Mouse (Mus musculus) liver, embryonic 15.5 days (tissue): ENCODE results near the gene 1500015O10Rik. TPM values are rescaled to one million over a fixed set of nuclear protein-coding genes. Genes with fewer than 3 reads are reported as not detected.

ENCODE experiments used
- ATAC-seq: fragments of 200-750 bp; cut with Nextera tagmentation; 2 replicates; pipeline ENCODE4 v1.8.0; 2017; ENCODE audit warnings: moderate number of reproducible peaks, mild to moderate bottlenecking, moderate library complexity; ENCODE audit not compliant: insufficient read depth
- H3K27ac ChIP-seq: fragments of 300-500 bp; sonication (generic); replicated peaks from 2 replicates; pipeline ENCODE4 v1.5.1; 2015; ENCODE audit warnings: mild to moderate bottlenecking, inconsistent platforms
- H3K27me3 ChIP-seq: fragments of 300-500 bp; sonication (generic); 2 replicates; pipeline ENCODE4 v1.6.1; 2015; ENCODE audit warnings: mild to moderate bottlenecking, inconsistent platforms
- H3K36me3 ChIP-seq: fragments of 300-500 bp; sonication (generic); replicated peaks from 2 replicates; pipeline ENCODE4 v1.6.1; 2015; ENCODE audit warnings: moderate library complexity, mild to moderate bottlenecking, inconsistent platforms
- H3K4me1 ChIP-seq: fragments of 300-500 bp; sonication (generic); replicated peaks from 2 replicates; pipeline ENCODE4 v1.6.1; 2015; ENCODE audit warnings: inconsistent platforms
- H3K4me2 ChIP-seq: fragments of 300-500 bp; sonication (generic); 2 replicates; pipeline ENCODE4 v1.6.1; 2015; ENCODE audit warnings: moderate library complexity, mild to moderate bottlenecking, inconsistent platforms
- H3K4me3 ChIP-seq: fragments of 300-500 bp; sonication (generic); replicated peaks from 2 replicates; pipeline ENCODE4 v1.5.1; 2015; ENCODE audit warnings: mild to moderate bottlenecking, inconsistent platforms
- H3K9ac ChIP-seq: fragments of 300-500 bp; sonication (generic); 2 replicates; pipeline ENCODE4 v1.6.1; 2015; ENCODE audit warnings: moderate library complexity, mild to moderate bottlenecking, inconsistent platforms
- H3K9me3 ChIP-seq: fragments of 300-500 bp; sonication (generic); replicated peaks from 2 replicates; pipeline ENCODE4 v1.6.1; 2016; ENCODE audit warnings: inconsistent platforms
- WGBS: fragments of 180-500 bp; shearing (Covaris S2); methylation state at CpG from one replicate; pipeline ENCODE4 v1.1.7; 2015; ENCODE audit warnings: mixed read lengths; ENCODE audit not compliant: insufficient replicate concordance; 5-methylcytosine and 5-hydroxymethylcytosine counted together
- polyA plus RNA-seq: library from polyadenylated mRNA; unstranded; fragments of >200 nt; fragmentation: Nextera tagmentation; extraction: Ambion mirVana; gene quantifications from 2 replicates; pipeline ENCODE4 v1.2.1, GENCODE M21; 2015

Gene 1500015O10Rik
- polyA plus RNA-seq, 1 experiment from 2014 or later = 1.7 TPM

GRCm38 (mm10) chr1:43737812-43738518, 7.6 kb downstream of the 1500015O10Rik start:
- no peaks in the 10 kb centered on the region for H3K36me3 ChIP-seq
- H3K9me3 ChIP-seq = no peaks in the 10 kb centered on the region
- no peak overlapping the region for H3K4me2 ChIP-seq
- H3K4me3 ChIP-seq = no peak overlapping the region
- H3K4me1 ChIP-seq = no peaks in the 10 kb centered on the region
- no peak overlapping the region for H3K9ac ChIP-seq
- no peaks in the 10 kb centered on the region for H3K27me3 ChIP-seq
- WGBS = 60% methylated on average over 7 of the region's 7 CpGs
- no peak for ATAC-seq
- H3K27ac ChIP-seq = no peak overlapping the region

DNA sequence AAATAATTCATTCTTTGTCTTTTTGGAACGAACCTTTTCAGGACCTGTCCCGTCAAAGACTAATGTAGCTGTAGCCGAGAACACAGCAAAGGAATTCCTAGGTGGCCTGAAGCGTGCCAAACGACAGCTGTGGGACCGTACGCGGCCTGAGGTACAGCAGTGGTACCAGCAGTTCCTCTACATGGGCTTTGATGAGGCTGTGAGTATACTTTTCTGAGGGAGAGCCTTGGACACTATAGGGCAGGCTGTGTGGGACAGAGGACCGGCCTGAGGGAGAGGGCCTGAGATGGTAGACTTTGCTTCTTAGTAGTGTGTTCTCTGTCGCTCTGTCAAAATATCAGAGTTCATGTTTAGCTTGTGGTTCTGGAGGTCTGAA, 8.1 kb downstream of the 1500015O10Rik start:
- no peak overlapping the region for H3K4me3 ChIP-seq
- ATAC-seq = no peak
- no peaks in the 10 kb centered on the region for H3K36me3 ChIP-seq
- H3K4me1 ChIP-seq = no peaks in the 10 kb centered on the region
- no peak overlapping the region for H3K4me2 ChIP-seq
- no peak overlapping the region for H3K9ac ChIP-seq
- H3K27ac ChIP-seq = no peak overlapping the region
- no peaks in the 10 kb centered on the region for H3K9me3 ChIP-seq
- 80% methylated on average over 10 of the region's 10 CpGs for WGBS
- H3K27me3 ChIP-seq = no peaks in the 10 kb centered on the region

GRCm38 (mm10) chr1:43754448-43755312, 24.3 kb downstream of the 1500015O10Rik start:
- Histone ChIP-seq H3K27me3 (no peaks in the 10 kb centered on the region), H3K4me2 (no peak overlapping the region), H3K36me3 (peaks cover 35% of the 10 kb centered on the region), H3K9ac (no peak overlapping the region), H3K4me3 (no peak overlapping the region), H3K9me3 (no peaks in the 10 kb centered on the region), H3K27ac (no peak overlapping the region), H3K4me1 (no peaks in the 10 kb centered on the region)
- no peak for ATAC-seq
- 83% methylated on average over 8 of the region's 8 CpGs for WGBS

DNA sequence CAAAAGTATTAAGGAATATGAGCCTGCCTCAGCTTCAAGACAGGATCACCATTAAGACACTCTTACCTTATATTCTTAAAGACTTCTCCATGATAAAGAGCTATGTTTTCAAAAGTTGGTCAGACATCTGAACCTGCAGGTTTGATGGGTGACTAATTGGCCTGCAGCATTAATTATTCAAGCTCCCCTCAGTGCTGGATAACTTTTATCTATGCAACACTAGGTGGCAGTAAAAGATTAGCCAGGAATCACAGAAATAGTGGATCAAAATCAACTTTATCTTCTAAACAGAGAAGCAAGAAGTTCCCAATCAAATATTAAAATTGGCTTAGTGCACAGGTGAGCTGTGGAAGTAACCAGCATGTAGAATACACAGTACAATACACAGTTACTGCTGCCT, 29.7 kb downstream of the 1500015O10Rik start:
- Histone ChIP-seq H3K27me3 (no peaks in the 10 kb centered on the region), H3K9ac (no peak overlapping the region), H3K4me3 (no peak overlapping the region), H3K9me3 (no peaks in the 10 kb centered on the region), H3K36me3 (peaks cover 42% of the 10 kb centered on the region), H3K4me1 (no peaks in the 10 kb centered on the region), H3K4me2 (no peak overlapping the region), H3K27ac (no peak overlapping the region)
- ATAC-seq = no peak

DNA sequence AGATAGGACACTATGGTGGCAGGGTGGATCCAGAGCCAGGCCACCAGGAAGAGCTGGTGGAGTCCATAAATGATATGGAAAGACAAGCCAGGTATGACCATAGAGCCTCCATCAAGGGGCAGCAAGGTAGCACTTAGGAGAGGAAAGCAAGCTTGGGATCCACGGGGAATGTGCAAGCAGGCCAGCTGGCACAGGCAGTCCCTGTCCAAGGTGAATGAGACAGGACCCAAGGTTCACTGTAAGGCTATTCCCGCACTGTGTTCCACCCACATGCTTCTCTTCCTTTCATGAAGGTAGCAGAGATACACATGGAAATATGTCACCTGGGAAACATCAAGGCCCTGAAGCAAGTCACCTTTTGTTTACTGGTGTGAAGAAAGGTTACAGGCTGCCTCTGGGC, 34.1 kb downstream of the 1500015O10Rik start:
- Histone ChIP-seq H3K4me1 (no peaks in the 10 kb centered on the region), H3K9me3 (no peaks in the 10 kb centered on the region), H3K27ac (no peak overlapping the region), H3K36me3 (peaks cover 50% of the 10 kb centered on the region), H3K9ac (no peak overlapping the region), H3K4me3 (no peak overlapping the region), H3K27me3 (no peaks in the 10 kb centered on the region), H3K4me2 (no peak overlapping the region)
- ATAC-seq = no peak
- WGBS = 77% methylated on average over 2 of the region's 2 CpGs

GRCm38 (mm10) chr1:43766328-43766727, 35.9 kb downstream of the 1500015O10Rik start:
- Histone ChIP-seq H3K9ac (no peak overlapping the region), H3K27me3 (no peaks in the 10 kb centered on the region), H3K4me3 (no peak overlapping the region), H3K36me3 (peaks cover 62% of the 10 kb centered on the region), H3K4me2 (no peak overlapping the region), H3K9me3 (no peaks in the 10 kb centered on the region), H3K27ac (no peak overlapping the region), H3K4me1 (no peaks in the 10 kb centered on the region)
- ATAC-seq = no peak
- WGBS = 87% methylated on average over 2 of the region's 2 CpGs

DNA sequence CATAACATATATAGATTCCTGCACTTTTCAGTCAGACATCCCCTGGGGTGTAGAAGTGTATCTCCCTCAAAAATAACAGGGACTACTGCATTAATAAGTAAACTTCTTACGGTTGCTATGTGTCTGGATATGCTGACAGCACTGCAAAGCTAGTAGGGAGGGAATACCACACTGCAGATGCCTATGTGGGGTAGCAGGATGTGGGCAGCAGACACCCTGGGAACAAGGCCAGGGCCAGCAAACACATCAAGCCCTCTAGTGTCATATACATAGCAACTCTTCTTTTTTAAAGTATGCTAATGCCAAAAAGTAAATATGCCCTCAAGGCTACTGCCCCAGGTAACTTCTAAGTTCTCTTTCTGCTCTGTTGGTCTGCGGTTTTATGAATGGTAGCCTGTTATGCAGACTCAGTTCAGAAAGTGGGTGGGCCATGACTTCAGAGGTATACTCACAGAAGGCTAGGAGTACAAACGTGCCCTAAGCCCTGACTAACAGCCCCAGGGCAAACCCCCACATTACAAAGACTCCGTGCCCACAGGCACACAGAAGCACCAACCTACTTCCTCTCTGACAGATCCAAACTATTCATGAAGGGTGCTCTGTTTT, 38.1 kb downstream of the 1500015O10Rik start:
- Histone ChIP-seq H3K4me2 (no peak overlapping the region), H3K4me3 (no peak overlapping the region), H3K9ac (no peak overlapping the region), H3K36me3 (peaks cover 61% of the 10 kb centered on the region), H3K9me3 (no peaks in the 10 kb centered on the region), H3K27me3 (no peaks in the 10 kb centered on the region), H3K4me1 (no peaks in the 10 kb centered on the region), H3K27ac (no peak overlapping the region)
- no peak for ATAC-seq
- 66% methylated on average over 4 of the region's 4 CpGs for WGBS

GRCm38 (mm10) chr1:43769348-43769747, 38.9 kb downstream of the 1500015O10Rik start:
- no peak overlapping the region for H3K27ac ChIP-seq
- H3K4me3 ChIP-seq = no peak overlapping the region
- no peaks in the 10 kb centered on the region for H3K9me3 ChIP-seq
- ATAC-seq = no peak
- H3K36me3 ChIP-seq = peaks cover 59% of the 10 kb centered on the region
- no peak overlapping the region for H3K4me2 ChIP-seq
- H3K4me1 ChIP-seq = no peaks in the 10 kb centered on the region
- H3K9ac ChIP-seq = no peak overlapping the region
- WGBS = 43% methylated on average over 1 of the region's 1 CpGs
- no peaks in the 10 kb centered on the region for H3K27me3 ChIP-seq

- peaks cover 57% of the 10 kb centered on the region for H3K36me3 ChIP-seq
- WGBS = 70% methylated on average over 3 of the region's 3 CpGs
These were observed 39.6 kb downstream of the 1500015O10Rik start for GRCm38 (mm10) chr1:43770032-43770431.

DNA sequence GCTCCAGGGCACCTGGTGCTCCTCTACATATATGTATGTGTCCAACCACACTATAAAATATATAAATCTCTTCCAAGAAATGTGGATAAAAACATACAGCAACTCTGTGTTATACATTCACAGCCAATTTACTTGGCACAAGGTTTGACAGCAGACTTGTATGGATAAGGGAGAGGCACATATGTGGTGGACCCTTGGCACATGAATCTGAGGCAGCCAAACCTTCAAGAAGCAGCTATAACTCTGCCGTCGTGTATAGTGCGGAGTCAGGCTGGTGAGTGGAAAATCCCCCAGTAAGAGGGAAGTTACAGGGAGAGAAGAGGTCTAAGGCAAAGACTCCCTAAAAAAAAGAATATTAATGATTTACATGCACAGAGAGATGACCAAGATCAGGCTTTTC, 42.3 kb downstream of the 1500015O10Rik start:
- Histone ChIP-seq H3K9ac (no peak overlapping the region), H3K4me2 (no peak overlapping the region), H3K4me3 (no peak overlapping the region), H3K9me3 (no peaks in the 10 kb centered on the region), H3K36me3 (peaks cover 51% of the 10 kb centered on the region), H3K27me3 (no peaks in the 10 kb centered on the region), H3K4me1 (no peaks in the 10 kb centered on the region), H3K27ac (no peak overlapping the region)
- WGBS = 88% methylated on average over 3 of the region's 3 CpGs
- no peak for ATAC-seq

More at GRCm38 (mm10) chr1:43770032-43770431, 39.6 kb downstream of the 1500015O10Rik start:
- Histone ChIP-seq H3K4me1 (no peaks in the 10 kb centered on the region), H3K27me3 (no peaks in the 10 kb centered on the region), H3K4me3 (no peak overlapping the region), H3K9ac (no peak overlapping the region), H3K4me2 (no peak overlapping the region), H3K27ac (no peak overlapping the region), H3K9me3 (no peaks in the 10 kb centered on the region)
- no peak for ATAC-seq

DNA sequence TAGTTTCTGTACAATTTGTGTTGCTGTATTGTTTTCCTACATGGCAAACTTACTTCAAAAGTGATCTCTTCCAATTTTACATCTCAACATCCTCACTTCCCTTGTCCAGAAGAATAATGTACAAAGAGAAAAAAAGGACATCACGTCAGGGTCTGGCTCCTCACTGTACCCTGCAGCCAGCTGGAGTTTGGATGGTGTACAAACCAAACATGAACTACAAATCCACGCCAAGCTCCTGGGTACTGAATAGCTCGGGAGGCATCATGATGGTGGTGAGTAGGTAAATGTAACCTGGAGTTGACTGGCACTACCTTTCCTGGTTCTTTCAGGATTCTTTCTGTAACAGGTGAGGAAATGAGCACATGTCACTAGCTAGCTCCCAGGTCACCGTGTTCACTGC, 43.7 kb downstream of the 1500015O10Rik start:
- H3K27ac ChIP-seq = no peak overlapping the region
- ATAC-seq = no peak
- H3K9me3 ChIP-seq = no peaks in the 10 kb centered on the region
- peaks cover 53% of the 10 kb centered on the region for H3K36me3 ChIP-seq
- H3K27me3 ChIP-seq = no peaks in the 10 kb centered on the region
- H3K4me2 ChIP-seq = no peak overlapping the region
- 83% methylated on average over 4 of the region's 4 CpGs for WGBS
- no peaks in the 10 kb centered on the region for H3K4me1 ChIP-seq
- H3K4me3 ChIP-seq = no peak overlapping the region
- H3K9ac ChIP-seq = no peak overlapping the region
